Mouse (Mus musculus) bone marrow macrophage, adult 2 months (primary cell): ENCODE measurements around the gene Lrrk1.

Experiments
- CTCF ChIP-seq: IDR thresholded peaks from 2 replicates; pipeline ENCODE4 v1.5.1; 2012; ENCODE audit warnings: low read depth, mild to moderate bottlenecking, low read length, moderate library complexity
- POLR2A ChIP-seq: IDR thresholded peaks from 2 replicates; pipeline ENCODE4 v1.6.1; 2012; ENCODE audit warnings: mild to moderate bottlenecking, low read depth, low read length, borderline replicate concordance

GRCm38 (mm10) chr7:66359044-66359443 lies 29.1 kb downstream of the Lrrk1 start:
- TF ChIP-seq CTCF (no peak), POLR2A (no peak)
